Mouse (Mus musculus) bone marrow macrophage, adult 2 months (primary cell): Measurements from ENCODE around the gene Gnas.

Source experiments
- CTCF ChIP-seq: IDR thresholded peaks from 2 replicates; pipeline ENCODE4 v1.5.1; 2012; ENCODE audit warnings: low read depth, mild to moderate bottlenecking, low read length, moderate library complexity
- POLR2A ChIP-seq: IDR thresholded peaks from 2 replicates; pipeline ENCODE4 v1.6.1; 2012; ENCODE audit warnings: mild to moderate bottlenecking, low read depth, low read length, borderline replicate concordance

DNA sequence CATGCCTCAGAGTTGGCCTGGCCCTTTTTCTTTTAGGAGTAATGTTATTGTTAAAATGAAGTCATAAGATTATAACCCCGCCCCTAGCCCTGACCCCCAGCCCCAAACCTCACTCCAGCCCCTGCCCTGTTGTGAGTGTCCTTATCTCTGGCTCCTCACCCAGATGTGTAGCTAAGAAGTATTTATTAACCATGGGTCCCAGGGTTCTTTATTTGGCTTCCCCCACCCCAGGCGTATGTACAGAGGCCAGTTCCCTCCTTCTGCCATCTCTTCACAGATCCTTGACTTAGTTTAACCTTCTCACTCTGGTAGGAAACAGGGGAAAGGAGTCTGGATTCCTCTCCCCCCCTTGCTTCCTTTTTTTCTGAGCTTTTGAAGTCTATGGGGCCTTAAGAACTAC lies 28.5 kb downstream of the Gnas start:
- no peak for TF ChIP-seq POLR2A
- TF ChIP-seq CTCF, result no peak
